Mouse (Mus musculus) megakaryocyte, embryonic 14.5 days (primary cell): ENCODE results near the gene Spata13.

Source experiments
- FLI1 ChIP-seq: IDR thresholded peaks from 2 replicates; pipeline ENCODE4 v1.6.1; 2012; ENCODE audit warnings: low read length, inconsistent platforms, mixed read lengths
- GATA1 ChIP-seq: IDR thresholded peaks from 3 replicates; pipeline ENCODE4 v1.6.1; 2012; ENCODE audit warnings: mixed read lengths, low read length, inconsistent platforms, borderline replicate concordance

- no peak for TF ChIP-seq GATA1
- TF ChIP-seq FLI1: no peak
Measured at GRCm38 (mm10) chr14:60770594-60770993, 136.8 kb downstream of the Spata13 start.
